Mouse (Mus musculus): ENCODE results near the gene Hfe.

- TF ChIP-seq CTCF (IDR thresholded peaks at IDR 0.05; ENCODE audit: borderline replicate concordance, control insufficient read depth, extremely low read depth, insufficient read depth, low read length, poor library complexity) (no peak), POLR2A (IDR thresholded peaks at IDR 0.05; ENCODE audit: control insufficient read depth, extremely low read depth, insufficient read depth, low read length, poor library complexity) (no peak)
Observed at GRCm38 (mm10) chr13:23662536-23662935, 48.1 kb downstream of the Hfe start.

Measured in thymus, adult 2 months (tissue).